Mouse (Mus musculus) hindbrain, postnatal 0 days (tissue): Measurements from ENCODE around the gene Ptger1. TPM values are rescaled to one million over a fixed set of nuclear protein-coding genes. Genes with fewer than 3 reads are reported as not detected.
A peak's percentile ranks its signal among the peaks of the same experiment; 100 is the strongest.

Experiments used
- ATAC-seq: fragments of 200-750 bp; cut with Nextera tagmentation; 2 replicates; pipeline ENCODE4 v1.8.0; 2017; ENCODE audit warnings: mild to moderate bottlenecking, moderate TSS enrichment, moderate library complexity
- DNase-seq: peaks from one replicate; pipeline ENCODE4 v3.0.0-alpha.2; 2015; ENCODE audit warnings: low spot score
- H3K27ac ChIP-seq: fragments of 300-500 bp; sonication (generic); 2 replicates; pipeline ENCODE4 v1.5.1; 2014; ENCODE audit warnings: mild to moderate bottlenecking
- H3K27me3 ChIP-seq: fragments of 300-500 bp; sonication (generic); 2 replicates; pipeline ENCODE4 v1.6.1; 2014; ENCODE audit warnings: low read length, mixed read lengths; ENCODE audit not compliant: insufficient read depth
- H3K36me3 ChIP-seq: fragments of 300-500 bp; sonication (generic); 2 replicates; pipeline ENCODE4 v1.6.1; 2014; ENCODE audit warnings: low read length, mixed read lengths; ENCODE audit not compliant: insufficient read depth
- H3K4me1 ChIP-seq: fragments of 300-500 bp; sonication (generic); 2 replicates; pipeline ENCODE4 v1.6.1; 2014; ENCODE audit warnings: antibody characterized with exemption, low read length, mixed read lengths; ENCODE audit not compliant: insufficient read depth
- H3K4me2 ChIP-seq: fragments of 300-500 bp; sonication (generic); 2 replicates; pipeline ENCODE4 v1.6.1; 2014; ENCODE audit warnings: low read depth, mild to moderate bottlenecking, low read length, moderate library complexity, mixed read lengths
- H3K4me3 ChIP-seq: fragments of 300-500 bp; sonication (generic); 2 replicates; pipeline ENCODE4 v1.5.1; 2014; ENCODE audit warnings: low read length
- H3K9ac ChIP-seq: fragments of 300-500 bp; sonication (generic); replicated peaks from 2 replicates; pipeline ENCODE4 v1.6.1; 2014; ENCODE audit warnings: mild to moderate bottlenecking, low read length, moderate library complexity, mixed read lengths
- H3K9me3 ChIP-seq: fragments of 300-500 bp; sonication (generic); 2 replicates; pipeline ENCODE4 v1.6.1; 2016; ENCODE audit warnings: low read length, mixed read lengths
- CTCF ChIP-seq: IDR thresholded peaks from 2 replicates; pipeline ENCODE4 v1.5.1; 2016; ENCODE audit warnings: antibody characterized with exemption, control low read depth, low read depth
- WGBS: fragments of 180-500 bp; shearing (Covaris S2); extraction: QIAGEN DNeasy Blood & Tissue Kit; methylation state at CpG from one replicate; pipeline ENCODE4 v1.1.7; 2014; 5-methylcytosine and 5-hydroxymethylcytosine counted together
- polyA plus RNA-seq: library from polyadenylated mRNA; unstranded; fragments of >200 nt; fragmentation: Nextera tagmentation; extraction: Ambion mirVana; gene quantifications from 2 replicates; pipeline ENCODE4 v1.2.1, GENCODE M21; 2015
- total RNA-seq: library from RNA; depleted of rRNA; stranded (reverse); fragments of >200 nt; gene quantifications from 2 replicates; pipeline ENCODE4 v1.2.3, GENCODE M21; 2014

The Ptger1 gene
- total and polyA plus RNA-seq, 2 experiments from 2014 or later = 0.40 to 2.6 TPM

GRCm38 (mm10) chr8:83664931-83665625 lies 1.4 kb upstream of the Ptger1 start:
- 27% methylated on average over 2 of the region's 2 CpGs for WGBS
- no peak overlapping the region for H3K9ac ChIP-seq
- no peak overlapping the region for H3K27ac ChIP-seq
- no peaks in the 10 kb centered on the region for H3K9me3 ChIP-seq
- H3K4me1 ChIP-seq = peaks cover 27% of the 10 kb centered on the region
- H3K4me3 ChIP-seq = no peak overlapping the region
- DNase-seq = no peak
- no peak overlapping the region for H3K4me2 ChIP-seq
- H3K27me3 ChIP-seq = no peaks in the 10 kb centered on the region
- no peak for TF ChIP-seq CTCF
- H3K36me3 ChIP-seq = peaks cover 8% of the 10 kb centered on the region; the same call in 1 of the 2 replicates
- no peak for ATAC-seq

- Histone ChIP-seq H3K4me3 (no peak overlapping the region), H3K9me3 (no peaks in the 10 kb centered on the region), H3K27ac (0 out of 2 replicates have a peak overlapping the region, but pooled peaks have one; percentile 12), H3K27me3 (no peaks in the 10 kb centered on the region), H3K9ac (no peak overlapping the region), H3K4me1 (peaks cover 15% of the 10 kb centered on the region; the same call in 1 of the 2 replicates), H3K4me2 (no peak overlapping the region), H3K36me3 (peaks cover 25% of the 10 kb centered on the region)
- ATAC-seq = 0 out of 2 replicates have a peak, but pooled peaks have one; percentile 18
- TF ChIP-seq CTCF = no peak
- 77% methylated on average over 3 of the region's 3 CpGs for WGBS
- no peak for DNase-seq
Measured at GRCm38 (mm10) chr8:83666866-83667234, 372 bp downstream of the Ptger1 start.

- H3K4me1 ChIP-seq = peaks cover 13% of the 10 kb centered on the region; the same call in 1 of the 2 replicates
- H3K4me2 ChIP-seq = no peak overlapping the region
- no peak for DNase-seq
- 0 out of 2 replicates have a peak overlapping the region, but pooled peaks have one; percentile 12 for H3K27ac ChIP-seq
- H3K36me3 ChIP-seq = peaks cover 30% of the 10 kb centered on the region
- ATAC-seq = peak; percentile 0; the same call in 1 of the 2 replicates
- TF ChIP-seq CTCF = no peak
- no peak overlapping the region for H3K4me3 ChIP-seq
- no peak overlapping the region for H3K9ac ChIP-seq
- 70% methylated on average over 10 of the region's 10 CpGs for WGBS
- no peaks in the 10 kb centered on the region for H3K27me3 ChIP-seq
- no peaks in the 10 kb centered on the region for H3K9me3 ChIP-seq
Measured at GRCm38 (mm10) chr8:83667526-83667925, 1.0 kb downstream of the Ptger1 start.

GRCm38 (mm10) chr8:83668010-83668916 lies 1.8 kb downstream of the Ptger1 start:
- no peaks in the 10 kb centered on the region for H3K9me3 ChIP-seq
- peak overlapping the region; percentile 24 for H3K4me3 ChIP-seq
- ATAC-seq (peak; percentile 71), DNase-seq (peak; percentile 89)
- H3K27ac ChIP-seq = peak overlapping the region; percentile 67; the same call in 1 of the 2 replicates
- H3K36me3 ChIP-seq = peaks cover 37% of the 10 kb centered on the region
- WGBS = 25% methylated on average over 80 of the region's 80 CpGs
- peak overlapping the region; percentile 40; the same call in 1 of the 2 replicates for H3K9ac ChIP-seq
- TF ChIP-seq CTCF = peak; percentile 92
- no peaks in the 10 kb centered on the region for H3K27me3 ChIP-seq
- peak overlapping the region; percentile 53 for H3K4me2 ChIP-seq
- peaks cover 10% of the 10 kb centered on the region; the same call in 1 of the 2 replicates for H3K4me1 ChIP-seq

- Histone ChIP-seq H3K27me3 (no peaks in the 10 kb centered on the region), H3K4me1 (peaks cover 10% of the 10 kb centered on the region; the same call in 1 of the 2 replicates), H3K4me2 (no peak overlapping the region), H3K27ac (no peak overlapping the region), H3K36me3 (peaks cover 39% of the 10 kb centered on the region), H3K9ac (no peak overlapping the region), H3K4me3 (no peak overlapping the region), H3K9me3 (no peaks in the 10 kb centered on the region)
- DNase-seq = no peak
- TF ChIP-seq CTCF = no peak
- WGBS = 82% methylated on average over 16 of the region's 16 CpGs
- ATAC-seq = 0 out of 2 replicates have a peak, but pooled peaks have one; percentile 1
Measured at GRCm38 (mm10) chr8:83669013-83669412, 2.5 kb downstream of the Ptger1 start.

- Histone ChIP-seq H3K27ac (no peak overlapping the region), H3K9ac (no peak overlapping the region), H3K4me1 (0 out of 2 replicates have a peak, but pooled peaks cover 4% of the 10 kb centered on the region), H3K4me3 (no peak overlapping the region), H3K4me2 (no peak overlapping the region), H3K9me3 (no peaks in the 10 kb centered on the region), H3K27me3 (no peaks in the 10 kb centered on the region), H3K36me3 (peaks cover 57% of the 10 kb centered on the region)
- DNase-seq (no peak), ATAC-seq (no peak)
- WGBS = 57% methylated on average over 5 of the region's 5 CpGs
- TF ChIP-seq CTCF = no peak
Measured at GRCm38 (mm10) chr8:83672936-83673335, 6.5 kb downstream of the Ptger1 start.
